Mouse (Mus musculus): ENCODE results near the gene Arl14. TPM values are rescaled to one million over a fixed set of nuclear protein-coding genes. Genes with fewer than 3 reads are reported as not detected.

Gene Arl14
- total and polyA plus RNA-seq, 2 experiments: 0.09 TPM; not detected in 1

- TF ChIP-seq POLR2A (IDR thresholded peaks at IDR 0.05; ENCODE audit: extremely low read depth, insufficient read depth, low read length): no peak
- peak; percentile 19; the same call in 1 of the 2 replicates for TF ChIP-seq CTCF (IDR thresholded peaks at IDR 0.05; ENCODE audit: low read depth, low read length)
- DNase-seq (ENCODE audit: extremely low read depth, low read depth, low spot score): peak; percentile 51
Measured at GRCm38 (mm10) chr3:69238141-69238851, 16.1 kb downstream of the Arl14 start.

DNA sequence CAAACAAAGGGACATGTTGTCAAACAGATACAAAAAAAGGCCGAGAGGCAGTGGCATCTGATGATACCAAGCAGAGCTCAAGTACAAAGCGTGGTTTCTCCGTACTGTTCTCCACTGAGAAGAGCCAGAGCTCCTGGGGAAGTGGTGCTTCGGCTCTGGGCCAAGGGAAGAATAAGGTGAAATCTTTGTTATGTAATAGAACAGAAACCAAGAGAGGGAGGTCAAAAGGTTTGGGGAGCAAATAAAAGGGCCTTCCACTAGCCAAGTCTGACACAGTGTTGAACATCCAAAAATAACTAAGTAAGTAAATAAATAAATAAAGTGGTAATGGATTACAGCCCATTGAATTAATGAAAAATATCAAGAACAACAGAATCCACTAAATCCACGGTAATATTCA is 17.0 kb downstream of the Arl14 start:
- no peaks in the 10 kb centered on the region for H3K36me3 ChIP-seq (ENCODE audit: control insufficient read depth, insufficient read depth, low read length)
- H3K4me1 ChIP-seq (ENCODE audit: control insufficient read depth, insufficient read depth, low read length): peaks cover 4% of the 10 kb centered on the region; the same call in 1 of the 2 replicates
- no peaks in the 10 kb centered on the region for H3K27me3 ChIP-seq (ENCODE audit: control insufficient read depth, insufficient read depth, low read length)
- TF ChIP-seq POLR2A (IDR thresholded peaks at IDR 0.05; ENCODE audit: extremely low read depth, insufficient read depth, low read length): no peak
- TF ChIP-seq CTCF (IDR thresholded peaks at IDR 0.05; ENCODE audit: low read depth, low read length): no peak
- no peak overlapping the region for H3K9ac ChIP-seq (ENCODE audit: low read depth, low read length)
- H3K4me3 ChIP-seq (ENCODE audit: insufficient read depth, low read depth, low read length): no peak overlapping the region
- H3K79me2 ChIP-seq (ENCODE audit: control insufficient read depth, insufficient read depth, low read length): no peaks in the 10 kb centered on the region
- WGBS: 19% methylated on average over 5 of the region's 5 CpGs
- H3K27ac ChIP-seq (replicated peaks; ENCODE audit: insufficient read depth, low read depth, low read length): no peak overlapping the region
- DNase-seq (ENCODE audit: extremely low read depth, low read depth, low spot score): peak; percentile 81

More at GRCm38 (mm10) chr3:69238141-69238851, 16.1 kb downstream of the Arl14 start:
- Histone ChIP-seq H3K79me2 (ENCODE audit: control insufficient read depth, insufficient read depth, low read length) (no peaks in the 10 kb centered on the region), H3K9ac (ENCODE audit: low read depth, low read length) (no peak overlapping the region), H3K27me3 (ENCODE audit: control insufficient read depth, insufficient read depth, low read length) (no peaks in the 10 kb centered on the region), H3K4me1 (ENCODE audit: control insufficient read depth, insufficient read depth, low read length) (peaks cover 4% of the 10 kb centered on the region; the same call in 1 of the 2 replicates), H3K27ac (replicated peaks; ENCODE audit: insufficient read depth, low read depth, low read length) (no peak overlapping the region), H3K4me3 (ENCODE audit: insufficient read depth, low read depth, low read length) (no peak overlapping the region), H3K36me3 (ENCODE audit: control insufficient read depth, insufficient read depth, low read length) (no peaks in the 10 kb centered on the region)
- WGBS: 42% methylated on average over 12 of the region's 12 CpGs

DNA sequence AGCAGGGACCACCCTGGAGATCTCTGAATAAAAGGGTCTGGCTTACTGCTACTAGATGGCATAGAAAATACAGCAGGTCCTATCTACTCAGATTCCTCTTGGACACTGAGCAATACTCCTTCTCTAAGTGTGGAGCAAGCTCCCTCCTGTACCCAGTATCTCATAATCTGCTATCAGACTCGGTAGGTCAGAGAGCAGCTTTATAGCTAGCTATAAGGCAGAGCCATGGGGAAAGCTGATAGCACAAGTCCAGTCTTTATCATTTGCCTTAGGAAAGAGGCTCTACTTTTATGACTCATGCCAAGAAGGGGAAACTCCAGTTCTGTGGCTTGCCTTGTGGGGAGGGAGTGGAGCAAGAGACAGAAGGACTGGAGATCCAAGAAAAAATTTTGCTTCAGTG is 18.8 kb downstream of the Arl14 start:
- WGBS: 73% methylated on average over 1 of the region's 1 CpGs
- H3K79me2 ChIP-seq (ENCODE audit: control insufficient read depth, insufficient read depth, low read length): no peaks in the 10 kb centered on the region
- TF ChIP-seq POLR2A (IDR thresholded peaks at IDR 0.05; ENCODE audit: extremely low read depth, insufficient read depth, low read length): no peak
- no peak for TF ChIP-seq CTCF (IDR thresholded peaks at IDR 0.05; ENCODE audit: low read depth, low read length)
- no peaks in the 10 kb centered on the region for H3K27me3 ChIP-seq (ENCODE audit: control insufficient read depth, insufficient read depth, low read length)
- no peak for DNase-seq (ENCODE audit: extremely low read depth, low read depth, low spot score)
- no peak overlapping the region for H3K27ac ChIP-seq (replicated peaks; ENCODE audit: insufficient read depth, low read depth, low read length)
- no peak overlapping the region for H3K9ac ChIP-seq (ENCODE audit: low read depth, low read length)
- H3K4me3 ChIP-seq (ENCODE audit: insufficient read depth, low read depth, low read length): no peak overlapping the region
- H3K4me1 ChIP-seq (ENCODE audit: control insufficient read depth, insufficient read depth, low read length): peaks cover 4% of the 10 kb centered on the region; the same call in 1 of the 2 replicates
- no peaks in the 10 kb centered on the region for H3K36me3 ChIP-seq (ENCODE audit: control insufficient read depth, insufficient read depth, low read length)

- TF ChIP-seq CTCF (IDR thresholded peaks at IDR 0.05; ENCODE audit: low read depth, low read length) (no peak), POLR2A (IDR thresholded peaks at IDR 0.05; ENCODE audit: extremely low read depth, insufficient read depth, low read length) (no peak)
- H3K9ac ChIP-seq (ENCODE audit: low read depth, low read length): no peak overlapping the region
- H3K27me3 ChIP-seq (ENCODE audit: control insufficient read depth, insufficient read depth, low read length): no peaks in the 10 kb centered on the region
- no peaks in the 10 kb centered on the region for H3K79me2 ChIP-seq (ENCODE audit: control insufficient read depth, insufficient read depth, low read length)
- no peaks in the 10 kb centered on the region for H3K36me3 ChIP-seq (ENCODE audit: control insufficient read depth, insufficient read depth, low read length)
- 81% methylated on average over 17 of the region's 17 CpGs for WGBS
- H3K4me1 ChIP-seq (ENCODE audit: control insufficient read depth, insufficient read depth, low read length): no peaks in the 10 kb centered on the region; the same call in 1 of the 2 replicates
- no peak overlapping the region for H3K4me3 ChIP-seq (ENCODE audit: insufficient read depth, low read depth, low read length)
- peak; percentile 79 for DNase-seq (ENCODE audit: extremely low read depth, low read depth, low spot score)
- no peak overlapping the region for H3K27ac ChIP-seq (replicated peaks; ENCODE audit: insufficient read depth, low read depth, low read length)
Measured at GRCm38 (mm10) chr3:69253096-69253866, 31.1 kb downstream of the Arl14 start.

DNA sequence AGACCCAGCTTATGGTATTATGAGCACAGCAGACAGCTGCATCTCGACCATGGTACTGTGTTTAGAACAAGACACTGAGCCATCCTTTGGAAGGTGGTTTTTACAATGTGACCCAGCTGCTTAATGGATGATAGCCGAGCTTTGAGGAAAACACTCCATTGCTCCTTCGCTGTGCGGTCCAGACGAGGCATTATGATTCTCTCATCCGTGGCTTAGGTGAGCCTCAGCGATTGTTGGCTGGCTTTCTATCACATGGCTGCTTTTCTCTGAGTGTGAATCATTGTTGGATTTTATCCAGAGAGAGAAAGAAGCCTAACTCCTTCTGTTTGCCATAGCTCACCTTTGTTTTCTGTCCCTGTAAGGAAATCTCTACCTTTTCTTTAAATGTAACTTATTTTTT is 32.5 kb downstream of the Arl14 start:
- Histone ChIP-seq H3K9ac (ENCODE audit: low read depth, low read length) (no peak overlapping the region), H3K4me3 (ENCODE audit: insufficient read depth, low read depth, low read length) (no peak overlapping the region), H3K4me1 (ENCODE audit: control insufficient read depth, insufficient read depth, low read length) (no peaks in the 10 kb centered on the region; the same call in 1 of the 2 replicates), H3K27ac (replicated peaks; ENCODE audit: insufficient read depth, low read depth, low read length) (no peak overlapping the region), H3K79me2 (ENCODE audit: control insufficient read depth, insufficient read depth, low read length) (no peaks in the 10 kb centered on the region), H3K36me3 (ENCODE audit: control insufficient read depth, insufficient read depth, low read length) (no peaks in the 10 kb centered on the region), H3K27me3 (ENCODE audit: control insufficient read depth, insufficient read depth, low read length) (no peaks in the 10 kb centered on the region)
- DNase-seq (ENCODE audit: extremely low read depth, low read depth, low spot score): no peak
- 80% methylated on average over 7 of the region's 7 CpGs for WGBS
- TF ChIP-seq CTCF (IDR thresholded peaks at IDR 0.05; ENCODE audit: low read depth, low read length): no peak

All from liver, adult 2 months (tissue).